ENCODE assay signal across 27 mouse cellular contexts in the genomic region with DNA sequence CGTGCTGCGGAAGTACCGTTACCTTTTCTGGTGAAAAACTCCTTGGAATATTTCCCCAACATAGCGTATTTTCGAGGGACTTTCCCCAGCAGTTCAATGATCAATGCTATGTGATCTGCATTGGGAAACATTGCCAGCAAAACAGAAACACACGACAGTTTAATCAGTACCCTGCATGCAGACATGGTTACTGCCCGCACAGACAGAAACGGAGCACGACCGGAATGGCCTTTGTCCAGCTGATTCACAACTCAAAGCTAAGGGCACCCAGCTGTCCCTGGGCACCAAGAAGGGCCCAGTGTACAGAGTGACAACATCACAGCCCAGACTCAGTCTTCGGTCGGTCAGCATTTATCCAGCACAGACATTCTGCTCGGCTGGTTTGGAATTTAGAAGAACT.
A peak's percentile ranks its signal among the peaks of the same experiment; 100 is the strongest.
DNase-seq lines count a peak whose midpoint lies in the region; ATAC-seq and TF ChIP-seq lines count a peak whose summit lies in the region.
"Had no signal": no experiment of that assay in that cellular context is flagged by ENCODE, and none has a peak within 500 bp of the region (broad histone marks: within the 10 kb centered on the region; RNA-seq: fewer than 3 reads in every experiment).

No protein-coding gene starts in this region.

- H3K36me3 ChIP-seq in kidney, embryonic 16.5 days (ENCODE audit: insufficient read depth, low read length): peaks cover 34% of the 10 kb centered on the region
- H3K36me3 ChIP-seq in liver, postnatal 0 days (replicated peaks; ENCODE audit: insufficient read depth, low read length): peaks cover 12% of the 10 kb centered on the region; the same call in 1 of the 2 replicates
- H3K36me3 ChIP-seq in liver, embryonic 11.5 days (ENCODE audit: control insufficient read depth, insufficient read depth, low read length): no peaks in the 10 kb centered on the region

- no peaks in the 10 kb centered on the region for H3K27me3 ChIP-seq in kidney, embryonic 16.5 days (ENCODE audit: insufficient read depth, low read length)
- no peaks in the 10 kb centered on the region for H3K27me3 ChIP-seq in liver, postnatal 0 days (ENCODE audit: insufficient read depth, low read length)
- H3K27me3 ChIP-seq in liver, embryonic 11.5 days (replicated peaks; ENCODE audit: control insufficient read depth, insufficient read depth, low read length): no peaks in the 10 kb centered on the region
- H3K27me3 ChIP-seq: forebrain, embryonic 13.5 days; heart, embryonic 12.5 days; heart, embryonic 15.5 days had no signal

- peaks cover under 1% of the 10 kb centered on the region for H3K4me1 ChIP-seq in kidney, embryonic 16.5 days (ENCODE audit: insufficient read depth, low read length)
- H3K4me1 ChIP-seq in liver, postnatal 0 days (ENCODE audit: insufficient read depth): no peaks in the 10 kb centered on the region
- H3K4me1 ChIP-seq in liver, embryonic 11.5 days (replicated peaks; ENCODE audit: control insufficient read depth, insufficient read depth, low read length): no peaks in the 10 kb centered on the region
- H3K4me1 ChIP-seq: forebrain, embryonic 13.5 days had no signal

- no peaks in the 10 kb centered on the region for H3K9me3 ChIP-seq in kidney, embryonic 16.5 days (ENCODE audit: low read length)
- H3K9me3 ChIP-seq in liver, postnatal 0 days (ENCODE audit: low read length): no peaks in the 10 kb centered on the region
- H3K9me3 ChIP-seq in liver, embryonic 11.5 days (ENCODE audit: control insufficient read depth, low read length): no peaks in the 10 kb centered on the region
- H3K9me3 ChIP-seq: forebrain, embryonic 10.5 days; forebrain, embryonic 13.5 days; heart, embryonic 12.5 days; heart, embryonic 15.5 days had no signal

- 91% methylated on average over 13 of the region's 13 CpGs for WGBS in kidney, embryonic 16.5 days
- 81% methylated on average over 13 of the region's 13 CpGs for WGBS in liver, postnatal 0 days (ENCODE audit: insufficient replicate concordance)
- WGBS in liver, embryonic 11.5 days: 94% methylated on average over 13 of the region's 13 CpGs

- DNase-seq in kidney, adult 11 months: peak; percentile 51
- DNase-seq in kidney, postnatal 10 days: no peak
- DNase-seq in kidney, adult 8-10 months: peak; percentile 34 to 43
- DNase-seq in liver, postnatal 0 days: no peak
- no peak for DNase-seq in liver, embryonic 11.5 days (ENCODE audit: low spot score)
- DNase-seq in kidney, postnatal 36 days: peak; percentile 42 to 48
- DNase-seq in adrenal gland, adult 8-10 months: no peak
- DNase-seq: adrenal gland, adult 2 months; adrenal gland, postnatal 25 days; cerebellum, adult 11-12 months; cerebellum, adult 8-10 months; cerebellum, postnatal 10 days; cerebellum, postnatal 36 days; embryo, embryonic 11 days; gastrocnemius, adult 2 months; gastrocnemius, postnatal 14 days; heart, adult 18-20 months; heart, postnatal 10 days; heart, postnatal 4 days had no signal

- TF ChIP-seq CTCF in liver, postnatal 0 days (IDR thresholded peaks at IDR 0.05; ENCODE audit: low read depth): no peak

- ATAC-seq in kidney, embryonic 16.5 days (ENCODE audit: low FRiP score, low TSS enrichment): no peak
- ATAC-seq in liver, postnatal 0 days: peak; percentile 86
- ATAC-seq in liver, embryonic 11.5 days (replicated peaks; ENCODE audit: low FRiP score): no peak
- ATAC-seq: CD4-positive, CD25-positive, alpha-beta regulatory T cell, adult 4 months; forebrain, embryonic 13.5 days; forebrain, embryonic 16.5 days had no signal

- TF ChIP-seq EP300 in liver, postnatal 0 days (IDR thresholded peaks at IDR 0.05; ENCODE audit: low read depth): no peak

- H3K9ac ChIP-seq in kidney, embryonic 16.5 days (replicated peaks; ENCODE audit: low read length): no peak overlapping the region
- H3K9ac ChIP-seq in liver, postnatal 0 days (replicated peaks): no peak overlapping the region
- H3K9ac ChIP-seq in liver, embryonic 11.5 days (ENCODE audit: low read depth, low read length): no peak overlapping the region
- H3K9ac ChIP-seq: forebrain, embryonic 13.5 days; heart, embryonic 12.5 days; heart, embryonic 15.5 days; hindbrain, embryonic 14.5 days had no signal

- no peak overlapping the region for H3K27ac ChIP-seq in kidney, embryonic 16.5 days (ENCODE audit: low read length)
- H3K27ac ChIP-seq in liver, postnatal 0 days (ENCODE audit: low read depth): no peak overlapping the region
- H3K27ac ChIP-seq in liver, embryonic 11.5 days (ENCODE audit: low read depth, low read length): no peak overlapping the region
- H3K27ac ChIP-seq: forebrain, embryonic 10.5 days; forebrain, embryonic 13.5 days; gastrocnemius, adult 2 months; heart, embryonic 15.5 days; hindbrain, embryonic 14.5 days had no signal

- no peak overlapping the region for H3K4me3 ChIP-seq in kidney, embryonic 16.5 days (ENCODE audit: low read length)
- H3K4me3 ChIP-seq in liver, postnatal 0 days (ENCODE audit: low read depth, low read length): no peak overlapping the region
- no peak overlapping the region for H3K4me3 ChIP-seq in liver, embryonic 11.5 days (ENCODE audit: low read depth, low read length)
- H3K4me3 ChIP-seq: forebrain, embryonic 10.5 days; forebrain, embryonic 13.5 days; gastrocnemius, adult 2 months; heart, embryonic 12.5 days; heart, embryonic 15.5 days had no signal

- H3K4me2 ChIP-seq in kidney, embryonic 16.5 days (replicated peaks; ENCODE audit: low read depth, low read length): no peak overlapping the region
- H3K4me2 ChIP-seq in liver, postnatal 0 days (ENCODE audit: low read depth, low read length): no peak overlapping the region
- H3K4me2 ChIP-seq in liver, embryonic 11.5 days: no peak overlapping the region
- H3K4me2 ChIP-seq: forebrain, embryonic 13.5 days; heart, embryonic 12.5 days; heart, embryonic 15.5 days; hindbrain, embryonic 14.5 days had no signal

Comparison
In these comparisons a context has a peak if more than half of its experiments do, and no peak if none do; other contexts are left out.
1. DNase-seq: peak in kidney, adult 11 months (single experiment), kidney, adult 8-10 months (2 of 2) and kidney, postnatal 36 days (2 of 2); none in kidney, postnatal 10 days (single experiment), liver, postnatal 0 days (single experiment), liver, embryonic 11.5 days (single experiment) and adrenal gland, adult 8-10 months (single experiment).